Mouse (Mus musculus) spleen, postnatal 10 days (tissue): Measurements from ENCODE around the gene Sprr2i.

ENCODE experiments used
- DNase-seq, 2 experiments: peaks; one replicate each; pipeline ENCODE4 v3.0.0; 2021 to 2022; ENCODE audit warnings: low spot score in 2 of 2

Sprr2i gene

DNA sequence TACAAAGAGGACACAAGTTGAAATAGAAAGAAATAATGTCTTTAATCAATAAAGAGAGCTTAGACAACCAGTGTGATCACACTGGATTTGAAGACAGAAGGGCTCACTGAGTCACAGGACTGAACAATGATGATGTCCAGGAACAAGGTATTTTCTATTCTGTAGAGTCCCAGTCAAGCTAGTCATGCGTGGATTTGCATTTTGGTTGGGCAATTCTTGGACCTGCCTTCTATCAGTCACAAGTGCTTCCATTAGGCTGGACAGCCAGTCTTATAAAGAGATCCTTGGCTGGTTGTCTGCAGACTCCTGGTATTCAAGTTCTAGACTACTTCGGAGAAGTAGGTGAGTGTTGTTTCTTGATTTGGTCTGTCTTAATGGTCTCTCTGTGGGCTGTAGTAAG is at the start of gene Sprr2i:
Gene Sprr2i (plus strand): TSS at position 301 of the 400 bp plus-strand sequence.
- no peak for DNase-seq

DNA sequence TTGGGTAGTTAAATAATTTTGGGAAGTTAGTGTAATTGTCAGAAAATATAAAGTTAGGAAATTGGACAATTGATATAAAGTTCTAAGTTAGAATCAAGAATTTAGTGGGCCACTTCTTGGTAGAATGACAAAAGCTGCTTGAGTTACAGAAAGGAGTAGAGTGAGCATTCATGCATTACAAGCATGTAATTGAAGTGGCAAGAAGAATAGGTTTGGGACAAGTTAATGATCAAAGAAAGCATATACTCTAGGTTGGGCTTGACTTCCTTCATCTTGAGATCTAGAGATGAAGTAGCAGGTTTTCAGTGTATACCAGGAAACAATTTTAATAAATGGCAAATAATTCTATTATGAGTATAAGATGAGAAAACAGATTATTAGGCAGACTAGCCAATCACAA is 46.2 kb upstream of the Sprr2i start:
- no peak for DNase-seq

DNA sequence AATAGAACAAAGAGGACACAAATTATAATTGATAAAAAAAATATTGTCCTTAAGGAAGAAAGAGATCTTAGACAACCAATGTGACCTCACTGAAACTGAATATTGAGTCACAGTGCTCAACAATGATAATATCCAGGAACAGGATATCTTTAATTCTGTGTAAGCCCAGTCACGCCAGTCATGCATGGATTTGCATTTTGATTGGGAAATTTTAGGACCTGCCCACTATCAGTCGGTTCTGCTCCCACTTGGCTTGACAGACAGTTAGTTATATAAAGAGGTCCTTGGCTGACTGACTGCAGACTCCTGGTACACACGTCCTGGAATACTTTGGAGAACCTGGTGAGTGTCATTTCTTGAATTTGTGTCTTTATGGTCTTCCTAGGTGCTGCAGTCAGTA is 42.9 kb upstream of the Sprr2i start, which contains the start of gene Sprr2f:
Gene Sprr2f (plus strand): TSS at position 301 of the 400 bp plus-strand sequence.
- no peak for DNase-seq

DNA sequence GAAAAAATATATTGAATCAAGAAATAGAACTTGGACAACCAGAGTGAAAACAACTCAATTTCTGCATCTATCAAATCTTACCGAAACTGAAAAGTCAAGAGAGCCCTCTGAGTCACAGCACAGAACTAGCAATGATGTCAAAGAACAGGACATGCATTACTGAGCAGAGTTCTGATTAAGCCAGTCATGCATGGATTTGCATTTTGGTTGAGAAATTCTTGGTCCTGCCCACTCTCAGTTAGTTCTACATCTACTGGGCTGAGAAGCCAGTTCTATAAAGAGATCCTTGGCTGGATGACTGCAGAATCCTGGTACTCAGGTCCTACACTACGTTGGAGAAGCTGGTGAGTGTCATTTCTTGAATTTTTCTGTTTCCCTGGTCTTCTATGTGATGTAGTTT is 34.2 kb upstream of the Sprr2i start:
- no peak for DNase-seq

DNA sequence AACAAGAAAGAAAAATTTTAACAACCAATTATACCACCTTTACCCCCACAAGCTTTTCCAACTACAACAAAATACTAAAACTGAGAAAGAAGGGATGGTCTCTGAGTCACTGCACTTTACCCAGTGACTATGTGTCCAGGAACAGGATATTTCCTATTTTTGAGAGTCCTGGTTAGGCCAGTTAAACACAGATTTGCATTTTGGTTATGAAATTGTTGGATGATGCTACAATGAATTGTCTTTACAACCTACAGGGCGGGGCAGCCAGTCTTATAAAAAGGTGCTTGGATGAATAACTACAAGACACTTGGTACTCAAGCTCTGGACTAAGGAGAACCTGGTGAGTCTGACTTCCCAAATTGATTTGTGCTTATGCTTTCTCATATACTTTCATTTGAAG is 22.4 kb upstream of the Sprr2i start, which contains the start of gene Sprr2h:
Gene Sprr2h (plus strand): TSS at position 301 of the 400 bp plus-strand sequence.
- no peak for DNase-seq

DNA sequence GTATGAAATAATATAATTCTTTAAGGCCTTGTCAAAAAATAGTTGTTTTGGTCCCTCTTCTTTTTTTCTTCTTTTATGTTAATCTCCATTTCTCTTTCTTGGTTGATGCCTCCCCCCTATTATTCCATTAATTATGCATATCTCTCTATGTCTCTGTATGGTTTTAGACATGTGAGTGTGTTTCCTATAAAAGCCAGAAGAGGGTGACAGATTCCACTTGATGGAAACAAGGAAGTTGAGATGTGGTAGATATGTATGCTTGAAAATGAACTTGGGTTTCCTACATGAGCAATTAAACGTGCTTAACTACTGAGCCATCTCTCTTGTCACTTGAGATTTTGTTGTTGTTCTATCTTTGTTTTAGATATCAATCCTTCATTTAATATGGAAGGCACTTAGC is 13.5 kb upstream of the Sprr2i start:
- no peak for DNase-seq

DNA sequence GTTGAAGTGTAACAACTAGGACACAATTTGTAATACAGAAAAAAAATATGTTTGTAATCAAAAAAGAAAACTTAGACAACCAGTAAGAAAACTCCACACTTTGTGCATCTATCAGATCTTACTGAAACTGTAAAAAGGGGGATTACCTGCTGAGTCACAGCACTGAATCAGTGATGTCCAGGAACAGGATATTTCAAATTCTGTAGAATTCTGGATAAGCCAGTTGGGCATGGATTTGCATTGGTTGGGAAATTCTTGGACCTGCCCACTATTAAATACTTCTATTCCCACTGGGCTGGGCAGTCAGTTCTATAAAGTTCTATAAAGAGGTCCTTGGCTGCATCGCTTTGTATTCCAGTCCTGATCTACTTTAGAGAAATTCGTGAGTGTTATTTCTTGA is 10.0 kb downstream of the Sprr2i start, which contains the start of gene Sprr2j-ps:
Gene Sprr2j-ps (plus strand): TSS at position 301 of the 400 bp plus-strand sequence.
- no peak for DNase-seq

DNA sequence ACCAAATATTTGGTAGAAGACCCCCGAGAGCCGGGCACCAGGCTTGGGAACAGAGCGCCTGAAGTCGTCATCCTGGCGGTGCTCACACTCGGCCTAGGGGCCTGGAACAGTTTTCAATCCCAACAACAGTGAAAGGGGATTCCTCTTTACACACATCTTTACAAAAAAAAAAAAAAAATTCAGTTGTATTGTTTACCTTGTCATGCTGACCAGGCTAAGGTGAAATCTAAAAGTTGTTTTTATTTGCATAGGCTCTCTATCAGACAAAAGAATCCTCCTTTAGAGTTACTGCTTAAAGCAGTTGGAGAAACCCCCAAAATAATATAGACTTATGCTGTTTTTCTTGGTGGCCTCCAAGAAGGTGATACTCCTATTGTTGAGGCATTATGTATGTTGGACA is 21.5 kb downstream of the Sprr2i start, which contains the start of gene Gm9774:
Gene Gm9774 (minus strand): TSS at position 101 of the 400 bp plus-strand sequence.
- DNase-seq = no peak

DNA sequence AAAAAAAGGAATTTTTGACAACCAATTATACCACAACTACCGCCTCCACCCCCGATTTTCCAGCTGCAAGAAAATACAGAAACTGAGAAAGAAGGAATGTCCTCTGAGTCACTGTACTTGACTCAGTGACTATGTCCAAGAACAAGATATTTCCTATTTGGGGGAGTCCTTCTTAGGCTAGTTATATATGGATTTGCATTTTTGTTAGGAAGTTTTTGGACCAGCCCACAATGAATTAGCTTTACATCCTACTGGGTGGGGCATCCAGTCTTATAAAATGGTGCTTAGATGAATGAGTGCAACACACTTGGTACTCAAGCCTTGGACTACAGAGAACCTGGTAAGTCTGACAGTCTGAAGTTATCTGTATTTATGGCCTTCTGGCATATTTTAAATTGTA is 24.5 kb downstream of the Sprr2i start, which contains the start of gene Sprr2k:
Gene Sprr2k (plus strand): TSS at position 301 of the 400 bp plus-strand sequence.
- DNase-seq = no peak

DNA sequence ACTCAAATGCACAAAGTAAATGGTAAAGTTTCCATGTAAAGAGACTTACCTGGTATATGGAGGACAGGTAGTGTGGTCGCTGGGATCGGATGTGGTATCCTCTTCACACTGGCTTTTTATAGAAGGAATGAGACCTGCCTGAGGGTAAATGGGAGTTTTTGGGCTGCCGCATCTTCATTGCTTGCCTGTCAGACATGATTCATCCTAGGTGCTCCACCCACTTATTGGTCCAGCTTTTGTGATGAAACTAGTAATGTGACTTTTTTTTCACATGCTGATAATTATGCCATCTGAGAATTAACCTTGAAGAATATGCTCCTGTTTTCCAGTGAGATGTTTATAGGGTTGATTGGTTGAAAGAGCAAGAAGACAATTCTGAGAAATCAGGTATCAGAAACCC is 30.9 kb downstream of the Sprr2i start, which contains the start of gene Sprr1b:
Gene Sprr1b (minus strand): TSS at position 101 of the 400 bp plus-strand sequence.
- DNase-seq = no peak

DNA sequence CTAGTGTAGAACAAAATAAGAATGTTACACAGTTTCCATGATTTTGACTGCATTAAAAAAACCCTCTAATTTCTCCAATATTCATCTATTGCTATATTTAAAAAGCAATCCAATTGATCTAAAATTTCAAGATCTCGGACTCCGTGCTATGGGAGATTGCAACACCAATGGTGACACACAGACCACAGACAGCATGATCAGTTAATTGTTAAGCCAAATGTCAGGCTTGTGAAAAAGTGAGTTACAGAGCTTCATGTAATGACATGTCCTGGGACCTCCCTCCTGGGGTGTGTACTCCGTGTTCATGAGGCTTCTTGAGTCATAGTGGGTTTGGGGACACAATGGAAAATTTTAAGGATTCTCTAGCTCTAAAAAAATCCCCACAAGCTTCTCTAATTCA is 32.4 kb downstream of the Sprr2i start:
- DNase-seq = no peak

DNA sequence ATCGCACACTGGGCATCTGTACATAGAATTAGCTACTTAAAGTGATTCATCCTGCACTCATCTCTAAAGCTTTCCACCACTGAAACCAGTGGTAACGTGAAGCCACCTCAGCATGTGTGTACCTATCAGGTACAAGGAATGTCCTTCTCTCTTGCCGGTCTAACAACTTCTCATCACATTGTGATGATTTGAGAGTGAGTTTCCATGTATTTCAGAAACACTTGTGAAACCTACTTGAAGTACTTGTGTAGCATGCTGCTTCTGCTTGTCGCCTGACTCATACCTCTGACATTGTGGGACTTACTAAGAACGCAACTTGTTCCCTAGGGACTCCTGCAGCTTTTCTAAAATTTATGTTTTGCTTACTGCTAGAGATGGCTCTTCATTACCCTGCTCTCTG is 47.4 kb downstream of the Sprr2i start:
- no peak for DNase-seq

DNA sequence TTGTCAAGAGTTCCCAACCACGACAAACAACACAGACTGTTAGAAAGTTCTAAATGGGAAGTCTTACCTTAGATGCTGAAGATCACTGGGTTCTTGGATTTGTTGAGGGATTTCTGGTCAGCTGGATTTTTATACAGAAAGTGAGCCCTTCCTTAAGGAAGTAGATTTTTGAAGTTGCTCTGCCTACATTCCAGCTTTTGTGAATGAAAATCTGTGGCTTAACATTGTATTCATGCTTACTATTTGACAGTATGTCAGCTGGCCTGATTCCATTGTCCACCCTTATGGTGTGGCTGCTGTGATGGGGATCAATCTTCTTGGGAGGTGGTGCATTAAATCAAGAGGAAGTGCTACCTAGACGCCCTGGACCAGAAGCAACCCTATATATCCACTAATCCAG is 50.8 kb downstream of the Sprr2i start, which contains the start of gene Sprr3:
Gene Sprr3 (minus strand): TSS at position 101 of the 400 bp plus-strand sequence.
- no peak for DNase-seq
